Mouse (Mus musculus): ENCODE measurements at regions not wholly inside any gene's neighbourhood (a gene's known extent, or its start where the extent isn't known, plus 50 kb on each side); places are given as distances from the start of the nearest gene placed in this dataset.

DNA sequence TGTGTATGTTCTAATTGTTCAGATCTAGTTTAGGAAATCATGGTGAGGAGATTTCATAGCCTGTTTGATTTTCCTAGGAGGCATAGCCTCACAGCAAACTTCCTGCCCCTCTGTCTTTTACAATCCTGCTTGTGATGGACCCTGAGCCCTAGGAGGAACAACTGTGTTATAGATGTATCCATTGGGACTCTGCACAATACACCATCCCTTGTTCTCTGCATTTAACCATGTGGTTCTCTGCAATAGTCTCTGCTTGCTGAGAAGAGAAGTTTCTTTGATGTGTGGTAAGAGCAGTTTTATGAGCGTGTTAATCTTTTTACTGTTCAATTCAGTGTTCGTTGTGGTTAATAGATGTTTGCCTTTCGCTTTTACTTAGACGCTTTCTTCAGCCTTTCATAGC is 95.9 kb upstream of the Slc13a1 start:
- DNase-seq, result no peak

DNA sequence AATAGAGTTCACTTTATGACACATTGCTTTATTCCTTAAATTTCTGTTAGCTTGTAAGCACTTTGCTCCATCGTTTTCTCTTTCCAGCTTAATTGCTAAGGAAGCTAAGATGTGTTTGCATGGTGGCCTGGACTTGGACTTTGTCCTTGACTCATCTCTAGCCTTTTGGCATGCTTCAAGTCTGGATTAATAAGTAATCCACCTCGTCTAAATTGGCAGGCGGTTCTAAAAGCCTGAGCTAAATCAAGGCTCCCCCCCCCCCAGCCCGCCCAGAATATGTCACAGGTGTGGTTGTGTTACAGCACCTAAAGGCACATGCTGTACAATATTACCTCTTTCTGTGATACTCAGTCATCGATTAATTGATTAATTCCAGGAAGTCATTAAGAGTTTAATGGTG is 94.7 kb upstream of the Slc13a1 start:
- DNase-seq, result no peak

DNA sequence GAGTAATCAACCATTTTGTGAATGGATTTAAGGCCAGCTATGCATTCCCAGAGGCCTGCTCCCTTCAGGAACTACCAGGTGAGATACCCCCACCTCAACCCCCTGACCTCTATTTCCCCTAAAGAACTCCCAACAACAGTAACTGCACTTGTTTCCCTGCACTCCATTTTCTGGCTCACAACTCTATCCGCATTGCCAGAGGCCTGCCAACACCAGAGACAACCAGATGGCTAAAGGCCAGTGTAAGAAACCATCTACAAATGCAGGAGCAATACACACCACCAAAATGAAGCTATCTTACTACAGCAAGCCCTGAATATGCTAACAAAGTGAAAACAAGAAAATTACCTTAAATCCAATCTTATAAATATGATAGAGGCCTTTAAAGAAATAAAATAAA is 77.7 kb upstream of the Slc13a1 start:
- no peak for DNase-seq

DNA sequence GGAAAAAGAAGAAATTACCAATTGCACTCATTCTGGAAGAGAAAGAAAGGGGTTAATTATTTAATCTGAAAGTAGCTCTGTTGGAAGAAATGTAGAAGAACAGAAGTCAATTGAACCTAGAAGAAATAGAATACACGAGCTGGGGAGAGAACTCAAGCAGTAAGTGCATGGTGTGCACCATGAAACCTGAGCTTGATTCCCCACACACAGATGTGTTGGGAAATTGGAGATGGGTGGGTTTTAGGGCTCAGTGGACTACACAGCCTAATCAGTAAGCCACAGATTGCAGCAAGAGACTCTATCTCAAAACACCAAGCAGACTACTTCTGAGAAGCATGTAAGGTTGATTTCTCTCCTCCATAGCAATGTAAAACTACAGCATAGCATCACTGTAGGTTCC is 70.6 kb upstream of the Slc13a1 start:
- no peak for DNase-seq

DNA sequence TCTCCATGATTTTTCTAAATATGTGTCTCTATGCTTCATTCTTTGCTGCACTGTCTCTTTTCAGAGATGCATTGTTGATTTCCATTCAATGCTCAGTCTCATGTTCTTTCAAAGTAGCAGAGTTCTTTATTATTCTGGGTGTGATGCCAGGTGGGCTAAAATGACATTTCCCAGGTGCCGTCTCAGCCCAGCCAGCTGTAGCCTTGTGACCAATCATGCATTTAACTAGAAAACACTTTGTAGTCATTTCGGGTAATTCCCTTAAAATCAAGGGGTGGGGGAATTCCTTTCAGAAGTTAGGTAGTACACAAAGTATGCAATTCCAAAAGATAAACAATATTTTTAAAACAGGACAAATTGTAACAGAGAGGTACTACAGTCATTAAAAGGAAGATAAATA is 70.2 kb upstream of the Slc13a1 start:
- DNase-seq, result no peak

DNA sequence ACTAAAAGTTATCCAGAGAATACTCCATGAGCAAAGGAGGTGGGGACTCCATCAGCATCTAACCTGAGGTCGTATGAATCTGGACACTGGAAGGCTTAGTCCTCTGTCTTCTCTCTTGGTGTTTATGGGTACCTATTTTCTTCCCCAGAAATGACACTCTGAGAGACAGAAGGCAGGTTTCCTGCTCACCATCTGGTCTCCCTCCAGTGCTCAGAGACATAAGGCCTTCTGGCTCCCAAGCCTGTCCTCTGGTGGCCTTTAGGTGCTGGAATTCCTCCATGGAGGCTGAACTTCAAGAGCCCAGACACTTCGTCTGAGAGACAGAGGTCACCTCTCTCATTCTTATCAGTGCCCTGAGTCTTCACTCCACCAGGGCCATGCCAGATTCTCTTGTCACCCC is 65.7 kb upstream of the Slc13a1 start:
- no peak for DNase-seq

DNA sequence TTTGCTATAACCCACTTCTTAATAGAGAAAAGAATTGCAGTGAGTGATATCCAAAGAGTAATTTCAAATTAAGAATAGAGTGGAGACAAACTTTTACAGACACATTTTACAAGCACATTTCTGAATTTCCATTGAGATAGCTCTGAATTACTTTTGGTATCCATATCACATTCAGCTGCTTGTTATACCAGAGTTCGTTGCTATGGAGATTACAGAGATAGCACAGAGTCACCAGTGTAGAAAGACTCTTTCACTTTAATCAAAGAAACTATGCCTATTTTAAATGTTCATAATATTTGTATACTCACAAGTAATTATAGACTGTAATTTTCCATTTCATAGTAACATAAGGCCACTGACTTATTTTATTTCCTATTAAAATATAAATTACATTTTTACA is 52.7 kb upstream of the Slc13a1 start:
- no peak for DNase-seq

DNA sequence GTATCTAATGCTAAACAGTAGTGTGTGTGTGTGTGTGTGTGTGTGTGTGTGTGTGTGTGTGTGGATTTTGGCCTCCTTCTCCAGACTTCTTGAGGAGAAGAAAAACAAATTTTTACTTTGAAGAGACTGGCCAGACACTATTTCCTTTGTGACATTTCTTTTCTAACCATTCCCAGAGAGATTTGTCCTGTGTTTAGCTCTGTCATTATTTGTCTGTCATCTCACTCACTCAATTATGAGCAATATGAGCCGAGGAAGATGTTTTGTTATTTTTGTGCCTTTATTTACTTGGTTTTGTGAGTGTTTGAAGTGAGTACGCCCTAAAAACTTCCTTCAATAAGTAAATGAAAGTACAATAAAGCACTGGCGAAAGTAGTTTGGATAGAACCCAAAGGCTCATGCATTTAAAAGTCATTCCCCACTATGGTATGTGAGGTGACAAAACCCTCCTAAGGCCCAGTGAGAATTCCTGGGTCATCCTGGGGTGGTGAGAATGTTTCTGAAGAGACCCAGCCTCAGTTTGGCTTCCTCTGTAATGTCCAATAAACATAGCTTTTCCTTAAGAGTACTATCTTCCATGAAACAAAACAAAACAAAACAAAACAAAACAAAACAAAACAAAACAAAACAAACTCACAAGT is 52.1 kb upstream of the Slc13a1 start:
- no peak for DNase-seq

Measured in retina, postnatal 1 day (tissue).